Mouse (Mus musculus): ENCODE data around the gene Tspo. TPM values are rescaled to one million over a fixed set of nuclear protein-coding genes. Genes with fewer than 3 reads are reported as not detected.

The Tspo gene
- total and polyA plus RNA-seq, 2 experiments from 2014 or later: 205 to 335 TPM

DNA sequence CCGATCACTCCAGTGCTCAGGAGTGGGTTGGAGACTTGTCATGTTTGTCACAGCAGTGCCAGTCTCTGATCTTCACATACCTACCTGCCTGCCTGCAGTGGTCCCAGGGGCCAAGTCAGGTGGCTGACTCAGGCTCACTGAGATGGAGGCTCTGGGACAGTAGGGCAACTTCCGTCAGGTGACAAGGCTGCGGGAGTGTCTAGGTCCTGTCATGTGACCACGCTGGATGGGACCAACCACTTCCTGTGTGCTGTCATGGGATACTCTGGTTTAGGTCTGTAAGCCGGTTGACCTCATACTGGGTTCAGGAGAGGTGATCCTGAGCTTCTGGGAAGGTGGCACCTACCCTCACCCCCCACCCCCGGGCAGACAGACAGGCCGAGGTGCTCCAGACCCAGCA lies 17.4 kb upstream of the Tspo start:
- H3K36me3 ChIP-seq (replicated peaks; ENCODE audit: control insufficient read depth, insufficient read depth, low read length): peaks cover 93% of the 10 kb centered on the region
- 86% methylated on average over 7 of the region's 7 CpGs for WGBS
- DNase-seq (ENCODE audit: low spot score) (no peak), ATAC-seq (ENCODE audit: insufficient read depth, low read depth) (no peak)
- H3K9ac ChIP-seq (replicated peaks; ENCODE audit: low read depth, low read length): no peak overlapping the region
- H3K4me3 ChIP-seq (ENCODE audit: low read depth, low read length): no peak overlapping the region
- no peaks in the 10 kb centered on the region for H3K4me1 ChIP-seq (ENCODE audit: control insufficient read depth, insufficient read depth)
- TF ChIP-seq EP300 (IDR thresholded peaks at IDR 0.05; ENCODE audit: low read depth): no peak
- TF ChIP-seq CTCF (IDR thresholded peaks at IDR 0.05; ENCODE audit: low read depth): no peak
- H3K9me3 ChIP-seq (replicated peaks; ENCODE audit: control insufficient read depth, low read length): no peaks in the 10 kb centered on the region
- no peak overlapping the region for H3K27ac ChIP-seq (ENCODE audit: low read depth)
- no peaks in the 10 kb centered on the region for H3K27me3 ChIP-seq (ENCODE audit: control insufficient read depth, insufficient read depth, low read length)
- no peak overlapping the region for H3K4me2 ChIP-seq (ENCODE audit: low read depth, low read length)

GRCm38 (mm10) chr15:83547144-83547543 lies 16.2 kb upstream of the Tspo start:
- WGBS: 79% methylated on average over 8 of the region's 8 CpGs
- Histone ChIP-seq H3K9ac (replicated peaks; ENCODE audit: low read depth, low read length) (no peak overlapping the region), H3K4me1 (ENCODE audit: control insufficient read depth, insufficient read depth) (no peaks in the 10 kb centered on the region), H3K9me3 (replicated peaks; ENCODE audit: control insufficient read depth, low read length) (no peaks in the 10 kb centered on the region), H3K4me2 (ENCODE audit: low read depth, low read length) (no peak overlapping the region), H3K27ac (ENCODE audit: low read depth) (no peak overlapping the region), H3K36me3 (replicated peaks; ENCODE audit: control insufficient read depth, insufficient read depth, low read length) (peaks cover 92% of the 10 kb centered on the region), H3K4me3 (ENCODE audit: low read depth, low read length) (no peak overlapping the region), H3K27me3 (ENCODE audit: control insufficient read depth, insufficient read depth, low read length) (no peaks in the 10 kb centered on the region)
- TF ChIP-seq CTCF (IDR thresholded peaks at IDR 0.05; ENCODE audit: low read depth): no peak
- no peak for TF ChIP-seq EP300 (IDR thresholded peaks at IDR 0.05; ENCODE audit: low read depth)
- DNase-seq (ENCODE audit: low spot score) (no peak), ATAC-seq (ENCODE audit: insufficient read depth, low read depth) (no peak)

DNA sequence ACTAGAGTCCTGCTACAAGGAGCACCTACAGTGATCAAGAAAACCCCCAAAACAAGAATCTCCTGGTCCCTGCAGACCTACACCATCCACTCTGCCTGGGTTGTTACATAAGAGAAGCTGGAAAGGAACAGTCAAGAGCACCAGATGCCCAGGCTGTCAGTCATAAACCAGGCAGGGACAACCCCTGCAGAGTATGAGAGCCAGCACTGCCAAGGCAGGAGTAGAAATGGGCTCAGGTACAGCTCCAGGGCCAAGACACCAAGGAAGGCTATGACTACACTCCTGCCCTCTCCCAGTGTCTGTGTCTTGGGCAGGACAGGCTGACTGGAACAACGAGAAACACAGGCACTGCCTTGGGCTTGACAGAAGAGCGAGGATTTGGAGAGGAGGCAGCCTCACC lies 13.3 kb upstream of the Tspo start:
- TF ChIP-seq EP300 (IDR thresholded peaks at IDR 0.05; ENCODE audit: low read depth): no peak
- no peak for TF ChIP-seq CTCF (IDR thresholded peaks at IDR 0.05; ENCODE audit: low read depth)
- DNase-seq (ENCODE audit: low spot score) (no peak), ATAC-seq (ENCODE audit: insufficient read depth, low read depth) (no peak)
- Histone ChIP-seq H3K9ac (replicated peaks; ENCODE audit: low read depth, low read length) (no peak overlapping the region), H3K4me2 (ENCODE audit: low read depth, low read length) (no peak overlapping the region), H3K9me3 (replicated peaks; ENCODE audit: control insufficient read depth, low read length) (no peaks in the 10 kb centered on the region), H3K36me3 (replicated peaks; ENCODE audit: control insufficient read depth, insufficient read depth, low read length) (peaks cover 70% of the 10 kb centered on the region), H3K27me3 (ENCODE audit: control insufficient read depth, insufficient read depth, low read length) (no peaks in the 10 kb centered on the region), H3K27ac (ENCODE audit: low read depth) (no peak overlapping the region), H3K4me1 (ENCODE audit: control insufficient read depth, insufficient read depth) (0 out of 2 replicates have a peak, but pooled peaks cover 4% of the 10 kb centered on the region), H3K4me3 (ENCODE audit: low read depth, low read length) (no peak overlapping the region)
- 78% methylated on average over 2 of the region's 2 CpGs for WGBS

- no peak overlapping the region for H3K27ac ChIP-seq (ENCODE audit: low read depth)
- H3K4me2 ChIP-seq (ENCODE audit: low read depth, low read length): no peak overlapping the region
- H3K4me1 ChIP-seq (ENCODE audit: control insufficient read depth, insufficient read depth): peaks cover 8% of the 10 kb centered on the region; the same call in 1 of the 2 replicates
- ATAC-seq (ENCODE audit: insufficient read depth, low read depth) (no peak), DNase-seq (ENCODE audit: low spot score) (no peak)
- peaks cover 33% of the 10 kb centered on the region for H3K36me3 ChIP-seq (replicated peaks; ENCODE audit: control insufficient read depth, insufficient read depth, low read length)
- TF ChIP-seq EP300 (IDR thresholded peaks at IDR 0.05; ENCODE audit: low read depth) (no peak), CTCF (IDR thresholded peaks at IDR 0.05; ENCODE audit: low read depth) (peak; percentile 31)
- no peaks in the 10 kb centered on the region for H3K27me3 ChIP-seq (ENCODE audit: control insufficient read depth, insufficient read depth, low read length)
- no peak overlapping the region for H3K9ac ChIP-seq (replicated peaks; ENCODE audit: low read depth, low read length)
- no peaks in the 10 kb centered on the region for H3K9me3 ChIP-seq (replicated peaks; ENCODE audit: control insufficient read depth, low read length)
- H3K4me3 ChIP-seq (ENCODE audit: low read depth, low read length): no peak overlapping the region
Measured at GRCm38 (mm10) chr15:83553831-83554230, 9.6 kb upstream of the Tspo start.

GRCm38 (mm10) chr15:83555161-83555974 lies 8.0 kb upstream of the Tspo start:
- peak overlapping the region; percentile 92 for H3K27ac ChIP-seq (ENCODE audit: low read depth)
- H3K27me3 ChIP-seq (ENCODE audit: control insufficient read depth, insufficient read depth, low read length): no peaks in the 10 kb centered on the region
- peak overlapping the region; percentile 92 for H3K9ac ChIP-seq (replicated peaks; ENCODE audit: low read depth, low read length)
- H3K9me3 ChIP-seq (replicated peaks; ENCODE audit: control insufficient read depth, low read length): no peaks in the 10 kb centered on the region
- peaks cover 18% of the 10 kb centered on the region; the same call in 1 of the 2 replicates for H3K36me3 ChIP-seq (replicated peaks; ENCODE audit: control insufficient read depth, insufficient read depth, low read length)
- peak overlapping the region; percentile 91 for H3K4me2 ChIP-seq (ENCODE audit: low read depth, low read length)
- H3K4me1 ChIP-seq (ENCODE audit: control insufficient read depth, insufficient read depth): peaks cover 8% of the 10 kb centered on the region; the same call in 1 of the 2 replicates
- DNase-seq (ENCODE audit: low spot score): peak; percentile 83
- ATAC-seq (ENCODE audit: insufficient read depth, low read depth): peak; percentile 88
- WGBS: 1% methylated on average over 53 of the region's 74 CpGs
- H3K4me3 ChIP-seq (ENCODE audit: low read depth, low read length): peak overlapping the region; percentile 88
- TF ChIP-seq CTCF (IDR thresholded peaks at IDR 0.05; ENCODE audit: low read depth) (no peak), EP300 (IDR thresholded peaks at IDR 0.05; ENCODE audit: low read depth) (no peak)
